Mouse (Mus musculus): ENCODE measurements at regions not wholly inside any gene's neighbourhood (a gene's known extent, or its start where the extent isn't known, plus 50 kb on each side); places are given as distances from the start of the nearest gene placed in this dataset.

- TF ChIP-seq POLR2A (IDR thresholded peaks at IDR 0.05; ENCODE audit: borderline replicate concordance, control insufficient read depth, low read depth, low read length) = no peak
- no peak for TF ChIP-seq CTCF (IDR thresholded peaks at IDR 0.05; ENCODE audit: control insufficient read depth, insufficient read depth, low read length)
These were observed 67.9 kb upstream of the Bace2 start for GRCm38 (mm10) chr16:97288634-97289033.

Measured in bone marrow, adult 2 months (tissue).